Mouse (Mus musculus): ENCODE measurements around the gene Paqr6.
"Not testable (repeated sequence)": the region's sequence is repeated elsewhere in the genome, so short reads cannot be mapped to it uniquely, and the experiment has no call there.

The Paqr6 gene

DNA sequence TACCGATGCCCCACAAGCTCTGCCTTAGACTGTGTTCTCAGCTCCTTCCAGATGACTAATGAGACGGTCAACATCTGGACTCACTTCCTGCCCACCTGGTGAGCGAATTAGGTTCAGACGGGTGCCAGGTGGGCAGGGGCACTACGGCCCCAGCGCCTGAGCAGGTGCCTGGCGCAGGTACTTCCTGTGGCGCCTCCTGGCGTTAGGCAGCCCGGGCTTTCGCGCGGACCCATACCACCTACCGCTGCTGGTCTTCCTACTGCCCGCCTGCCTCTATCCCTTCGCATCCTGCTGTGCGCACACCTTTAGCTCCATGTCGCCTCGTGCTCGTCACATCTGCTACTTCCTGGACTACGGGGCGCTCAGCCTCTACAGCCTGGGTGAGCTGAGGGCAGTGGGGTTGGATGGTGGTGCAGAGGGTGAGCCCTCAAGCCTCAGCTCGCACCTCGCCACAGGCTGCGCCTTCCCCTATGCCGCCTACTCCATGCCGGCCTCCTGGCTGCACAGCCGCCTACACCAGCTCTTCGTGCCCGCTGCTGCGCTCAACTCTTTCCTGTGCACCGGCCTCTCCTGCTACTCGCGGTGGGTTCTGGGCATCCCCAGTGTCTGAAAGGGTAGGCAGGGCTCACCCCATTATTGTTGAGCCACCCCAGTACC is 1.4 kb downstream of the Paqr6 start:
- DNase-seq (ENCODE audit: low read depth, low spot score), result no peak

DNA sequence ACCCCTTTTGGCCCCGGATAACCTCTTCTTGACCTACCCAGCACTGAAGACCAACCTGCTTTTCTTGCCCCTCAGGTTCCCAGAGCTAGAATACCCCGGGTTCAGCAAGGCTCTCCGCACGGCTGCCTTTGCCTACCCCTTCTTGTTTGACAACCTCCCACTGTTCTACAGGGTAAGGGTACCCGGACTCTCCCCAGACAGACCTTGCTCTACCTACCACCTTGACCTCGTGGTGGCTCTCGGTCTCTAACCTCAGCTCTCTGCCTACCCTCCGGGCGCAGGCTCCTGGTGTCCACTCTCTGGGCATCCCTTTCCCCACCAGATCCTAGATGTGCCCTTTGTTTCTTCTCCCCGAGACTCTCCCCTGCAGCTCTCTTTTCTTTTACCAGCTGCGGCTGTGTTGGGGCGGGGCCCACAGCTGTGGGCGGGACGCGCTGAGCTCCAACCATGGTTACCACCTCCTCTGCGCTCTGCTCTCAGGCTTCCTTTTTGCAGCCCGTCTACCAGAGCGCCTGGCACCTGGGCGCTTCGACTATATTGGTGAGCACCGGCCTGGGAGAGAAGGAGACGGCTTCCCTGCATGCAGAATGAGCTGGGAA is 2.5 kb downstream of the Paqr6 start:
- DNase-seq (ENCODE audit: low read depth, low spot score), result not testable (repeated sequence)

GRCm38 (mm10) chr3:88367517-88367916 is 3.1 kb downstream of the Paqr6 start:
- DNase-seq (ENCODE audit: low read depth, low spot score), result not testable (repeated sequence)

GRCm38 (mm10) chr3:88368511-88368910 is 4.1 kb downstream of the Paqr6 start:
- DNase-seq (ENCODE audit: low read depth, low spot score), result not testable (repeated sequence)

GRCm38 (mm10) chr3:88372643-88373042 is 8.3 kb downstream of the Paqr6 start, which contains the start of gene Bglap3:
Gene Bglap3 (minus strand): TSS chr3:88372743.
- DNase-seq (ENCODE audit: low read depth, low spot score), result not testable (repeated sequence)

GRCm38 (mm10) chr3:88375750-88376626 is 11.6 kb downstream of the Paqr6 start:
- not testable (repeated sequence) for DNase-seq (ENCODE audit: low read depth, low spot score)

GRCm38 (mm10) chr3:88376644-88377043 is 12.3 kb downstream of the Paqr6 start:
- DNase-seq (ENCODE audit: low read depth, low spot score), result not testable (repeated sequence)

DNA sequence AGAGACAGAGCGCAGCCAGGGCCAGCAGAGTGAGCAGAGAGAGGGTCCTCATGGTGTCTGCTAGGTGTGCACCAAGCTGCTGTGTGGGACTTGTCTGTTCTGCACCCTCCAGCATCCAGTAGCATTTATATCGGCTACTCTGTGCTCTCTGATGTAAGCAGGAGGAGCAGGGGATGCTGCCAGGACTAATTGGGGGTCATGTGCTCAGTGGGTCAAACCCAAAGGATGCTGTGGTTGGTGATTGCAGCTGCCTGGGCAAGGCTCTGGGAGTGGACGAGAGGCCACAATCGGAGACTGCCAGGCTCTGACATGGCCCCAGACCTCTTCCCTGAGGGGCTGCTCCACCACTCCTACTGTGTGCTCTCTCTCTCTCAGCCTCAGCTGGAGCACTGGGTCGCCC is 14.2 kb downstream of the Paqr6 start, which contains the start of gene Bglap2:
Gene Bglap2 (minus strand): TSS at position 101 of the 400 bp plus-strand sequence.
- not testable (repeated sequence) for DNase-seq (ENCODE audit: low read depth, low spot score)

GRCm38 (mm10) chr3:88381389-88382315 is 17.3 kb downstream of the Paqr6 start:
- not testable (repeated sequence) for DNase-seq (ENCODE audit: low read depth, low spot score)

GRCm38 (mm10) chr3:88382383-88382782 is 18.0 kb downstream of the Paqr6 start:
- DNase-seq (ENCODE audit: low read depth, low spot score), result not testable (repeated sequence)

- no peak for DNase-seq (ENCODE audit: low read depth, low spot score)
Observed at GRCm38 (mm10) chr3:88384364-88384763, 20.0 kb downstream of the Paqr6 start, which contains the start of gene Bglap. Gene Bglap (minus strand): TSS chr3:88384464.

GRCm38 (mm10) chr3:88393776-88394375 is 29.5 kb downstream of the Paqr6 start:
- DNase-seq (ENCODE audit: low read depth, low spot score), result no peak

DNA sequence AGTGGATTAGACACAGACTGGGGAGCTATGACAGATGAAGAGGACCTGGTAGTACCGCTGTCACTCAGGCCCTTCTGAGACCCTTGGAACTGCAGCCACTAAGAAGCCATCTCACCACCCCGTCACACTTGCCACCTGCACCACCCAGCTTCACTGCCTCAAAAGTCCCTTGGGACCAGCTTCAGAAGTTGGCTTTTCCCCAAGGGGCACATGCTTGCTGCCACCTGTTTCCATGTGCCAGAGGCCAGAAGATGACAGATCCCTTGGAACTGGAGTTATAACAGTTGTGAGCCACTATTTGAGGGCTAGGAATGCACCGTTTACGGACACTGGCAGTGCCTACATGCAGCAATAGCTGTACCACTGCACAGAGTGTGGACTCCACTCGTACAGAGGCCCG is 30.9 kb downstream of the Paqr6 start:
- no peak for DNase-seq (ENCODE audit: low read depth, low spot score)

DNA sequence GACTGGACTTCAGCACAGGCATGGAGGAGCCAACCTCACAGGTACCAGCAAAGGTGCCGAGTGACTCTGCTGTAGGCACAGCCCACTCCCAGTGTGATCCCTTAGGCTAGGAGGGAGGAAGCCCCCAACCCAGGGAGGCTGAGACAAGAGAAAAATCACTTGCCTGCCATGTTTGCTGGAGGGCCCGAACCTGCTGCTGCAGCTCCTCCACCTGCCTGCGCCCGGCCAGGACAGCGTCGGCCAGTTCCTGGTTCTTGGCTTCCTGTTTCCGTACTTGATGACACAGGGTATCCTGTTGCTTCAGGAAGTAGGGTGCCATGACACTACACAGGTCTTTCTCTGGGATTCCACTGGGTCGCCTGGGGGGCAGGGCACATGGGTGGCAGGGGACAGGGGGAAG is 31.4 kb downstream of the Paqr6 start:
- no peak for DNase-seq (ENCODE audit: low read depth, low spot score)

GRCm38 (mm10) chr3:88398666-88399065 is 34.3 kb downstream of the Paqr6 start:
- no peak for DNase-seq (ENCODE audit: low read depth, low spot score)

DNA sequence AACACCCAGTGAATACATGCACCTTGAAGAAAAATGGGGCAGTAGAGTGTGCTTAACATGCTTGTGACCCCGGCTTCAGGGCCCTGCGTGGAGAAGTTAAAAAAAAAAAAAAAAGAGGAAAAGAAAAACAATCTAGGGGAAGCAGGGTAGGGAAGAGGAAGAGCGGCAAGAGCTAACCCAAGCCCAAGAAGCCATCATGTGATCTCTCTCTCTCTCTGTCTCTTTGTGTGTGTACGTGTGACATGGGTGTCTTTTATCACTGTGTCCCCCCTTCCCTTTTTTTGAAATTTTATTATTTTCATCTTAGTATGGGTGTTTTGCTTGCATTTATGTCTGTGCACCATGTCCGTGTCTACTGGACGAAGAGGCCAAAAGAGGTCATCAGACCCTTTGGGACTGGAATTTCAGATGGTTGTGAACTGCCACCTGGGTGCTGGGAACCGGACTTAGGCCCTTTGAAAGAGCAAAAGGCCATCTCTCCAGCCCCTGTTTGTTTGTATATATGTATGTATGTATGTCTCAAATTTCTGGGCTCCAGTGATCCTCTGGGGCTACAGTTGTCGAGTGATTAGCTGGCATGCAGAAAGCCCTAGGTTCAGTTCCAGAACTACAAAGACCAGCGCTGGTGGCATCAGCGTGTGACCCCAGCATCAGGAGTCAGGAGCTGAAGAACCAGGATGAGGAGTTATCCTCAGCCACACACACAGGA is 39.3 kb downstream of the Paqr6 start:
- DNase-seq (ENCODE audit: low read depth, low spot score), result no peak

DNA sequence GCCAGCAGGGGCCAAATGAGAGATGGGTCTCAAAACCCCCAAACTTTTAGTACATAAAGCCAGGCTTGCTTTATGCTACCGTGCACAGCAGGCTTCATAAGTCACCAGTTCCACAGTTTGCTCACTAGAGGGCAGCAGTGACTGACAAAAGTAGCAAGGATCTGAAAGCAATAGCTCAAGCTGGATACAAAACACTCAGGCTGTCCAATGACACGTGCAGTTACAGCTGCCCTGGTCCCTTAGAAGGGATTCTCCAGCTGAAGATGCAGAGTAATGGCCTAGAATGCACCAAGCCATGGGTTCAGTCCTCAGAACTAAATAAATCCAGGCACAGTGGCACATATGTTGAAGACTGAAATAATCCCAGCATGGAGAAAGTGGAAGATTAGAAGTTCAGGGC is 42.7 kb downstream of the Paqr6 start:
- DNase-seq (ENCODE audit: low read depth, low spot score), result peak; percentile 71

DNA sequence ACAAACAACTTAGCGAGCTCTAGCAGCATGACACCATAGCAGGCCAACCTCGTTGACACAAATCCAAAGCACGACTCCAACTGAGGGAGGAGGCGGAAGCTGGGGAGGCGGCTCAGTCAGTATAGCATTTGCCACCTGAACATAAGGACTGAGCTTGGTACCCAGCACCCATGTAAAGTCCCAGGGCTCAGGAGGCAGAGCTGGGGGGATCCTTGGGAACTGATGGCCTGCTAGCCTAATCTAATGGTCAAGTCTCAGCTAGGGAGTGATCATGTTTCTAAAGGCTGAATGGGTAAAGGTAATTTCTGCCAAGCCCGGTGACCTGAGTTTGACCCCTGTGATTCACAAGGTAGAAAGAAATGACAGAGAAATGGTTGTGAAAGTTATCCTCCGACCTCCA is 43.1 kb downstream of the Paqr6 start:
- no peak for DNase-seq (ENCODE audit: low read depth, low spot score)

- DNase-seq (ENCODE audit: low read depth, low spot score), result no peak
Observed at GRCm38 (mm10) chr3:88408953-88409352, 44.6 kb downstream of the Paqr6 start.

Measured in retina, adult 2 months (tissue).